Mouse (Mus musculus) thymus, adult 2 months (tissue): ENCODE data around the gene Gm47841.

Source experiments
- CTCF ChIP-seq: fragments of 200-500 bp; IDR thresholded peaks from 2 replicates; pipeline ENCODE4 v1.5.1; 2012; ENCODE audit warnings: mild to moderate bottlenecking, control low read depth, low read length, moderate library complexity, borderline replicate concordance; ENCODE audit not compliant: control insufficient read depth, poor library complexity, insufficient read depth; ENCODE audit errors: extremely low read depth
- POLR2A ChIP-seq: fragments of 200-500 bp; IDR thresholded peaks from 2 replicates; pipeline ENCODE4 v1.6.1; 2012; ENCODE audit warnings: mild to moderate bottlenecking, low read length, control low read depth, moderate library complexity; ENCODE audit not compliant: control insufficient read depth, poor library complexity, insufficient read depth; ENCODE audit errors: extremely low read depth

DNA sequence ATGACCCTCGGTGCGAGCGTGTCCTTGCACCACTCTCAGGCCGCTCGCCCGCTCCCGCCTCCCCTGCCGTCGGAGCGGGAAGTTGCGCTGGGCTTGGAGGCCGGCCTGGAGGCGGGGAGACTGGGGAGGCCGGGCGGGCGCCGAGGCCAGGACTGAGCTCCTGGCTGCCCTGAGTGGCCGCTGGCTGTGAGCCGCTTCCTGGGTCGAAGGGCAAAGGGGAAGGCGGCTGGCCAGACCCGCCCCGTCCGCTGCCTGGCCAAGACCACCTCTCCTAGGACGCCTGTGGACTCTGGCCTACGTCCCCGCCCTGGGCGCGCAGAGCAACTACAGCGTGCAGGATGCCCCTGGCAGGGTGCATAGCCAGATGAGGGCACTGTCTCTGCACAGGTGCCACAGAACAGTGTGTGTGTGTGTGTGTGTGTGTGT, 31.5 kb upstream of the Gm47841 start:
- TF ChIP-seq CTCF (no peak), POLR2A (no peak)
